Mouse (Mus musculus) CD8-positive naive resting alpha-beta T cell, adult 2 months (primary cell): ENCODE measurements around the gene Stpg3.

Experiments
- DNase-seq, 2 experiments: peaks; one replicate each; pipeline ENCODE4 v3.0.0; 2022; ENCODE audit warnings: low read depth in 2 of 2, low spot score in 2 of 2

Stpg3 gene

DNA sequence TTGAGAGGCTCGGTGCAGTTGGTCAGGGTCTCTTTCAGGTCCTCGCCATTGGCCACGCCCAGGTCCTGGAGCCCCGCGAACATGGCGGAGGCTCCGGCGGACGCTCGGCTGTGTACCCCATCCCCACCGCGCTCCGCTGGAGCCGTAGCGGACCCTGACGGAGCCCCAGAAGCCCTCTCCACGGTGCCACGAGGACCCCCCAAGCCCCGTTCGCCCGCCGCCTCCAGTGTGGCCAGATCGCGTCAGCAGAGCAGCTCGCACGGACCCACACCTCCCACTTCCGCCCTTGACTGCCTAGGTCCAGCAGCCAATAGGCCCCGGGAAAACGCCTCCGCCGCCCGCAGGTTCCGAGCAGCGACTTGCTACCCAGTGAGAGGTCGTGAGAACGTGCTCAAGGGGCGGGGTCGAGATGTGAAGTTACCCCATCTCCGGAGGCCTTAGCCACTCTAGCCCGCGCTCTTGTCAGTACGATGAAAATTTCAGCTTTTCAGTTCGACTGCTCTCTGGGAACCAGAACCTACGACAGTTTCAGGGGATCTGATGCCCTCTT lies 3.2 kb downstream of the Stpg3 start, which contains the start of gene Nelfb:
TSS of gene Nelfb (minus strand) at position 369 of the 550 bp plus-strand sequence.
- peak; percentile 77 to 81 for DNase-seq

DNA sequence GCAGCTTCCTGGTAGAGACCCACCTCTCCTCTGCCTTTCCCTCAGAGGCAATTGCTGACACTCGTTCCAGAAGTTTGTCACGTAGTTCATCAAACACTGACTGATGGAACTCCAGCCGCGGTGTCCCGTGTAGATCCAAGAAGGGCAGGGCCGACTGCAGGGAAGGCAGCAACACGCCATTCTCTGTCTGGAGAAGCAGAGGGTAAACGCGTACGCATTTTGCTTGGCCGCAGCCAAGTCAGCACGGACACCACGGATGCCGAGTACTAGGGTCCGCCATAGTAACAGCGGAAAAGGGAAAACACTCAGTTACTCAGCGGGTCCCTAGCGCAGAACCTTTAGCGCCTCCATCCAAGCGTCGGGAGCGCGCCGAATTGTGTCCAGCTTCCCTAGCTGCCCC lies 3.8 kb downstream of the Stpg3 start:
- peak in 1 of 2 experiments; percentile 6 for DNase-seq

DNA sequence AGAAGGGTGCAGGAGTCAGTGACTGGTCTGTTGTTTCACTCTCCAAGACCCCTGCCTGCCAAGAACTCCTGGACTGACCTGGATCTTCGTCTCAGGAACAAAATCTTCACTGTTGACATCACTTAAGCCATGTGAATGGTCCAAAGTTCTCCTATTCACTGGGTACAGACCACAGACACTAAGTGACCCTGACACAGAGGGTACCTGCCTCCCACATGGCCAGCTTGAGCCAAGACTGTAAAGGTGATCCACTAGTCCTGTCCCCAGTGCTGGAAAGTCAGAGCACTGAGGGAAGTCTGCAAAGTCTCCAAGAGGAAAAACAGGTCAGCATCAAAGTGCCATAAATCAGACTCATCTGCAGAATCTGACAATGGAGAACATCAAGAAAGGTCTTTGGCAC lies 6.8 kb downstream of the Stpg3 start:
- no peak for DNase-seq

DNA sequence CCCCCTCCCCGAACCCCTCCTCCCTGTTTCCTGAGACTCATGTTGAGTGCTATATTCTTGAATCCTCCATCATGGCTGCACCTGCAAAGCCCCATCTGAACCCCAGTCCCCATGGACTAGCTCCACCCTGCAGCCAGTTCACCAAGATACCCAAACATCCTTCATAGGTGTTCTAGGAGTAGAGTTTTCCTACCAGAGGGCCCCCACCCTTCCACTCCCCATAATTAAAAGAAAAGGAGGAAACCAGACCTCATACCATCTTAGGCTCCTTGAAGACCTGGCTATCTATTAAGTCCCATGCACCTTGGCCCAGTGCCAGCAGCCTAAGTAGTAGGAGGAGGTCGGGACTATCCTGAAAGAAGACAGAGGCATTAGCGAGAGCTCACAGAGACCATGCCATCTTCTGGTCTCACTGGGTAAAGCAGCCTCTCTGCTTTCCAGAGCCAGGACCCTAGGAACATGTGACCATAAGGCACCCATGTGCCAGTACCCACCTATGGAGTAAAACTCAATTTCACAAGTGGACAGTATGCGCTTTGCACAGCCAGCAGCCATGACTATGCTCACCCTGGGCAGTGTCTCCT lies 10.7 kb downstream of the Stpg3 start:
- DNase-seq: no peak

DNA sequence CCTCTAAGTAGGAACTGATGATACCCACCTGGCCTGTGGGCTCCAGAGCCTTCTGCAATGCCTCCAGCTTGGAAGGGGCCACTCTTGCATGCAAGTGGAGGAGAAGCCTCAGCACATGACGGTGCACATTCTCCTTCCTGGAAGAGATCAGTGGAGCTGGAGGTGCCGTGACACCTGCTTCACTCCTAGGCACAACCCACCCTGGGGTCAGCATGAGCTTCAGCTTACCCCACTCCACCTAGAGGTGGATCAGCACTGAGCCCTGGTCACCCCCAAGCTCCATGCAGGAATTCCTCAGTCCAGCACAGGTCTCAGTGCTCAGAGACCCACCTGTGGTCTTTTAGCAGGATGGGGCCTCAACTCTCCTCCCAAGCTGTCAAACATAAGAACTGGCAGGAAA lies 13.8 kb downstream of the Stpg3 start:
- DNase-seq: no peak

DNA sequence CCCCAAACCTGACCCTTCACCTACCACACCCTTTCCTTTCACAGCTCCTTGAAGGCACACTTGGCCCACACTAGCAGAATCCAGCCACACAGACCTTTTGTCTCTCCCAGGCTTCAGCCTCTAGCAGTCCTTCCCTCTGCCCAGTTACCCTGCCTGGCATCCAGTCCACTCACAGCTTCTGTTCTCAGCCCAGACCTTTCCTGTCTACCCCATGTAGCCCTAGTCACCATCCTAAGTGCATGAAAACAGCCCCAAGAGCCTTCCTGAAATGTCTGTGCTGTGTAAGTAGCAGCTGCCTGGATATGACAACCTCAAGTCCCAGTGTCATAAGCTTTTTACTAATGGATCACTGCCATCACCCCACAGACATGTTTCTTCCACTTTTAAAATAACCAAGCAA lies 16.5 kb downstream of the Stpg3 start:
- DNase-seq: no peak

DNA sequence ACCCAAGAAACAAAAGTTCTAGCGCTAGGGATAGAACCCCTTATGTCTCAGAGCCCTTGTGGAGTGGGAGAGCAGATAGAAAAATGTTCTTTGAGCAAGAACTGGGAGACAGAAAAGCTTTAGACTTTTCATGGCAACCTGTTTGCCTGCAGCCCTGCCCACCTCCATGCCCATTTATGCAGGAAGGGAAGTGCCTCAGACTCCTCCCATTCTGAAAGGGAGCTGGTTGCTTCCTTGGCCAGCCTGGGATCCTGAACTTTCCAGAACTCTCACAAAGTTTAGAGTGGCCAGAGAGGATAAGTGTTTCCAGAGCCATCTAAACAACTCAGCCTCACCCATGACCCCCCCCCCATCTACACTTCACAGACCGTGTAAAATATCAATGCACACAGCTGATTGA lies 17.2 kb downstream of the Stpg3 start:
- DNase-seq: no peak

DNA sequence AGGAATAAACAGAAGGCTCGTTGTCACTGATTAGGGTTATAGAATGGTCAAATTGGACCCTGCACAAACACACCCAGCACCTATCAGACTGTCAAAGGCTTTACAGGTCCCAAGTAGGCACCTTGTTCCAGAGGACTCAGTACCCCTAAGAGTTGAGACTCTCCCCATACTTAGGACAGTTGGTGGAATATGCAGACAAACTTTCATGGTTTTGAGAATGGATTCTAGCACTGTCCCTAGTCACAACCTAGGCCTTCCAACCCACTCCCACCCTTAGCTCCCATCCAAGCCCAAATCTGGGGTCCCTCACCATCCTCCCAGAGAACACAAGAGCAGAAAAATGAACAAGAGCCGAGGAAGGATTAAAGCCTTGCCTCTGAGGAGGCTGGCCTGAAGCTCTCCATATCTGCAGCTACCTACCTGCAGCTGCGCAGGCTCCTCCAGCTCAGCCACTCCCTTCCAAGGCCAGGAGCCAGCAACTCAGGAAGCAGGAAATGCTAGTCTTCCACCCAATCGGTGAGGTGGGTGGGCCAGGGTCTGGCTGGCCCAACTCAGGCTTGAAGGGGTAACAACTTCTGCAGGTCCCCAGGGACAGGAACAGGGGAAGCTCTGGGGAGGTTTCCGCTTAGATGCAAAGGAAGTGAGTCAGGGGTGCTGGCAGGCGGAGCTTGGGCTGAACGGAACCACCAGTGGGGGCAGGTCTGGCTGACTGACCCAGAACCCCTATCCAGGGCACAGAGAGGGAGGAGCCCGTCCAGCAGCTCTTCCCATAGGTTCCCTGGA lies 18.1 kb downstream of the Stpg3 start, which contains the start of gene Tor4a:
TSS of gene Tor4a (minus strand) at position 715 of the 783 bp plus-strand sequence.
- peak; percentile 61 for DNase-seq

DNA sequence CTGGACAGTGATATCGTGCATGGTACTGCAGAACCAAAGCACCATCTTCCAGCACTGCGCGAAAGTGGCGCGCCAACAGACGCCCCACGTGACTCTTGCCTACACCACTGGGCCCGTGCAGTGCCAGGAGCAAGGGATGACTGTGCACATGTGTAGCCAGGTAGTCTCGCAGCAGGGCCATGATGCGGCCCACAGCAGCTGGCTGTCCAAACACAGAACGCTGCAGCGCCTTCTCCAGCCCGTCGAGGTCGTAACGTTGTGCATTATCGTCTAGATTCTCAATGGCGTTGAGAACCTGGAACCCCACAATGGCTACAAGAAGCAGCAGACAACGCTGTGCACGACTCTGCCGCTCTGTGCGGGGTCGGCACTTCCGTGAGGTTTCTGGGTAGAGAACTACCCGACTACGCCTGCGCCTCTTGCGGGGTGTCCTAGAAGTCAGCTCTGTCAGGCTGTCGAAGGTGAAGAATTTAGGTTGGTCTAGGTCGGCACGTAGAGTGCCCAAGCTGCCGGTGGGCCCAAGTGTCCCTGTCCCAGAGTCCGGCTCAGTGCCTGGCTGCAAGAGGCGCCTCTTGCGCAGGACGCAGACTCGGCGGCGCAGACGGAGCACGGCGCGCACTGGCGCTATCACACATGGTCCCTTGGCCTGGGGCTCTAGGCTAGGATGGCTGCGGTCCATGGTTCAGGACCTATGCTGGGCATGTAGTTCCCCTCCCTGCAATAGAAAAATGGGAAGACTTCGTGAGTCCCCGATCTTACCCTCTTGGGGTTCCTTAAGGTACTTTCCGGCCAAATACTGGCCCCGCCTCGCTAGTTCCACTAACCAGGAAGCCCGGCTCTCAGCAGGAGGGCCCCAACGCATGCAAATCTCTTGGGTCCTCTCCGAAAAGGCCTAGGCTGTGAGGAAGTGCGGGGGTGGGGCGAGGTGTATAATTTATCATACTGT lies 19.0 kb downstream of the Stpg3 start:
- peak; percentile 31 to 50 for DNase-seq

DNA sequence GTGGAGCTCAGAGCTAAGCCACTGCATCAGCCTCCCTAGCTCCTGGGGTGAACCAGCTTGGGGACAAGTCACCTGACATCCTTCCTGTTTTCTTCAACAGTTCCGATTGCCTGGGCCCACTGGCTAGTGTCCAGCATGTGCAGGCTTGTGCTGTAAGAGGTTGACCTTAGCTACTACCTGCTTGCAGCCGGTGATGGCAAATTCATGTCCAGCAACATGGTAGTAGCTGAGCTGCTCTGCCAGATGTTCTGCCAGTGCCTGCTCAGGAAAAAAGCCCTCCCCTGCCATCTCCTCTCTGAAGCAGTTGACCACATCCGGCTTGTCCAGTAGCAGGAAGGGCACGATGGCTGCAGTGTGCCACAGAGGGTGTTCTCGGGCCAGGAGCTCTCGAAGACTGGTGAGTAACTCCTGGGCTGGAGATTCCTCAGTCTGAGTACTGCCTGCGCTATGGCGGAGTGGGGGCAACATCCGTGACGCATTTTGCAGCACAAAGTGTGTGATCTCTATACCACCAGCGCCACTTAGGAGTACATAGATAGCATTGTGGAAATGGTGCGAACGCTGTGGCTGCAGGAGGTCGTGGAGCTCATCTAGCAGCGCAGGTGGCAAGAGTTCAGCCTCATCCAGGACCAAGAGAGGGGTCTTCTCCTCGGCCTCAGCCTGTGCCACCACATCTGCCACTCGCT lies 19.8 kb downstream of the Stpg3 start:
- peak; percentile 31 to 34 for DNase-seq

DNA sequence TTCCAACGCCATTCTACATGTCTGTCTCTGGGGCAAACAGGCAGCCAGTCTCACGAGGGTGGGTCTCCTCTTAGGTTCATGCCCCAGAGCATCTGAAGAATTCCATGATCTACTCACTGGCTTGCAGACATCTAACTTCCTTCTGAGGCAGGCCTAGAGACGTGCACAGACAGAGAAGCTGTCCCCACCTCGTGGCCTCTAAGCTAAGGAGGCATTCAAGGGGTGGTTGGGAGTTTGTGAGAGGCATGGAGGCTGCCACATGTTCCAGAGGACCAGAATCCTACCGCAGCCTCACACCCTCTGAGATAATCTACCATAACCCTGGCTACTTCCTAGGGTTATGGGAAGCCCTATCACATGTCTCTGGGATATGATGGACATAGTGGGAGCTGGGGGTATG lies 20.4 kb downstream of the Stpg3 start:
- DNase-seq: no peak

DNA sequence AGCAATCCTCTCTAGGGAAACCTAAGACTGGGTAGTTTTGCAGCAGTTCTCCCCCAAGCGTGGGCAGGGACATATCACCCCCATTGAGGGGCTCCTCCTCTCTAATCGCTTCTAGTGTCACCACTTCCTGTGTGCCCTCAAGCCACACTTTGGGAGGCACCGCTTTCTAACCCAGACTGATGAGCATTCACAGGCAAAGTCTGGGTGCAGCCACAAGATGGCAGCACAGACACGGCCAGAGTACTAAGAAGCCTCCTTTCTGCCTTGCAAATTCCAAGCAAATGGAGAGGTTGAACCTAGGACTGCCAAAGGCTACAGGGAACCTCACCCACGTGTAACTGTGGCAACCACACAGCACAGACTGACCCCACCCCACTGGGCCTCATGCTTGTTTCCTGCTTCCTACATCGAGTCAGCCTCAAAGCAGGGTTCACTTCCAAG lies 21.1 kb downstream of the Stpg3 start:
- DNase-seq: peak; percentile 75 to 87

DNA sequence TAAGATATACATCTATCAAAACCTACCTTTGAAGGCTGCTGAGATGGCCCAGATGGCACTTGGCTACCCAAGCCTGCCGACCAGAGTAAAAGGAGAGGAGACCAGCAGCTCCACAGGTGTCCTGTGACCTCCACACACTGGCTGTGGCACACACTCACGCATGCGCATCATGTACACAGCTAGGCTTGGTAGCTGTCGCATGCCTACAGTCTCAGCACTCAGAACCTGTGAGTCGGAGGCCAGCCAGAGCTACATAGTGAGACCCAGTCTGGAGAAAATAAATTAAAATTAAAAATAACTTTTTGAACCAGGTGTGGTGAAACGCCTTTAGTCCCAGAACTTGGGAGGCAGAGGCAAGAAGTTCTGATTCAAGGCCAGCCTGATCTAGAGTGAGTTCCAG lies 26.6 kb downstream of the Stpg3 start:
- DNase-seq: no peak

DNA sequence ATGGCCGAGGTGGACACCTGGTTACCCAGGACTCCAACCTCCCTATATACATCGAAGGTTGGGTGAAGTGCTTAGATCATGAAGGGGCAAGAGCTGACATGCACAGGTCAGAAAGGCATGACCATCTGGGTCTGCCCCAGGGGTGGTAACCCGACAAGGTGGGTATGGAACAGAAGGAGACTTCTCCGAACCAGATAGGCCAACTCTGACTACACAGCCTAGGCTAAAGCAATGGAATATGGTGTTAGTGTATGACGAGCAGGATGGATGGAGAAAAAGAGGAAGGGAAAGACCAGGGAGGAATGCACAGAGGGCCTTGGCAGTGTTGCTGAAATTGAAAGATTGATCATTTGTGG lies 27.9 kb downstream of the Stpg3 start:
- no peak for DNase-seq

DNA sequence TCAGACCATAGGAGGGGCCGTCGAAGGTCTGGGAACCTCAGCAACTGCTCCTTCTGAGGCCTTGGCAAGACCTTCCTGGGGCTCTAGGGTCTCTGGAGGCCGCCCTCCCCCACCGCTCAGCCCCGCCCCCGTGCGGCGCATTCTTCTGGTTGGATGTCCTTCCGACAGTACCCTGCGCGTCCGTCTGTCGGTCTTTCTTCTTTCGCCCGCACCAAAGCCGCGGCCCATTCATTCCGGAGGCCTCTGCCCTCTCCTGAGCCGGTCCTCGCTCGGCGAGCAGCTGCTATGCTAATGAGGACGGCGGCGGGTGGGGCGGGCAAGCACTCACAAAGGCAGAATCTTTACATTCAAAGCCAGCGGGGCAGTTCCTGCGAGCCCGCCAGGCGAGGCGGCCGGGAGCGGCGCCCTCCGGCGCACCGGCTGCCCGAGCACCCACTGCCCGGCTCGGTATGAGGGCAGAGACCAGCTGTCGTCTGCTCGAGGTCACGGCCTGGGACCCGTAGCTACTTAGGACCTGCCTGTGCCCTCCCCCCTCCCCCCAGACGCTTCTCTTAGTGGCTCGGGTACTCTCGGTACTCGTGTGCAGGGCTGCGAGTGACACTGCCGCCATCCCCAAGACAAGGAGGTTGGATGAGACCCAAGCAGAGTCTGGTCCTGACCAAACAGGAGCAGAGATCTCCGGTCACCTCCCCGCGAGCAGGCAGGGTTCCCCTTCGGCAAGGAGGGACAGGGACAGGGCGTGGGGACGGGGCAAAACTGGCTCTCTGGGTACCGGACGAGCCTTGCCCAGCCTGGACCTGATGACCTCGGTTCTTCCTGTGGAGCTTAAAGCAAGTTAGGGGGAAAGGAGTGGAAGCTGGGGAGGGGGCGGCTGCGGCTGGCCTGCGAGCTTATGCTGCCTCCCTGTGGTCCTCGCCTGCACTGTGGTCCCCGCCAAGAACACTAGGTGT lies 28.5 kb downstream of the Stpg3 start:
- DNase-seq: peak in 1 of 2 experiments; percentile 33

DNA sequence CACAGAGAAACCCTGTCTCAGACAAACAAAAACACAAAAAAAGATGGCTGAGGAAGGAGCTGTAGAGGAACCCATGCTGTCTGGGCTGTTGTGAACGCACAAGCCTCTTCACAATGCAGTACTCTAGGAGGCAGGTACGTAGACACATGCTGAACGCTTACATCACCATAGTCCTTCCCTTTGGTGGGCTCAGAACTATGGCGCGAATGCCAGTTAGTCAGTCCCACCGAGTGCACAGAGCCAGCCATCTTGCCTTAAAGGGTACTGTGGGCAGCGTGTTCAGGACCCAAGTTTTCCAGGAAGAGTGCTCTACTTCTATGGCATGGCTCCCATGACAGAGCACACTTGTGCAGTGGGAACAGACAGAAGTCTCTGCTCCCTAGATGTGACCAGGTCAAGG lies 29.9 kb downstream of the Stpg3 start:
- no peak for DNase-seq

DNA sequence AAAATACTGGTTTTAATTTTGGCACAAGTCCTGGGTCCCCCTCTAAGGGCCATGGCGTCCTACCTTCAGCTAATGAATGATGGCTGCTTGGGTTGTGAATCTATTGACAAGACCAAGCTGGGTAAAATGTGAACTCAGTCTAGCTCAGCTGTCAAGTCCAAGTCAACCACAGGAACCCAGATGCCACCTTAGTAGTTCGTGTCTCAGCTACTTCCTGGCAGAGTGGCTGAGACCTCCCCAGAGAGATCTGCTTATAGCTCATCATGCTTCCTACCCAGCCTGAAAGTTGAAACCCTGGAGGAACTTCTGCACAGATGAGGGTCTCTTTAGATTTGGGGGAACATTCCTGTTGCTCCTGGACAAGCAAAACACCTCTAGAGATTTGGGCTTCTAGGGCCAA lies 31.1 kb downstream of the Stpg3 start:
- peak in 1 of 2 experiments; percentile 38 for DNase-seq

DNA sequence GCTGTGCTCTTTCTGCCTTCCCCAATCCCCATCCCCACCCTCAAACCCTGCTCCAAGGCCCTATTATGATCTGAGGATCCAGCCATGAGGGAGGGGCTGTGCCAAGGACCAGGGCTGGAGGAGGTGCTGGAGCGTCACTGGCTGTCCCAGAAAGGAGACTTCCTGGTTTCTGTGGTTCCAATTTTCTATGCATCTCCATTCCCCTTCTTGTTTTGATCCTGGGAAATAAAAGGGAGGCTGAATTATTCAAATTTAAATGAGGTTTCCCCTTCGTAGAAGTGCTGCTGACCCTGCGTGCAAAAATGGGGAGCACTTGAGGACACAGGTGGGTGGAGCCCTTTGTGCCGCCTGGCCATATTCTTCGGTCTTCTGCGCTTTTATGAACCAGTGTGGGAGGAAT lies 31.8 kb downstream of the Stpg3 start:
- DNase-seq: no peak

DNA sequence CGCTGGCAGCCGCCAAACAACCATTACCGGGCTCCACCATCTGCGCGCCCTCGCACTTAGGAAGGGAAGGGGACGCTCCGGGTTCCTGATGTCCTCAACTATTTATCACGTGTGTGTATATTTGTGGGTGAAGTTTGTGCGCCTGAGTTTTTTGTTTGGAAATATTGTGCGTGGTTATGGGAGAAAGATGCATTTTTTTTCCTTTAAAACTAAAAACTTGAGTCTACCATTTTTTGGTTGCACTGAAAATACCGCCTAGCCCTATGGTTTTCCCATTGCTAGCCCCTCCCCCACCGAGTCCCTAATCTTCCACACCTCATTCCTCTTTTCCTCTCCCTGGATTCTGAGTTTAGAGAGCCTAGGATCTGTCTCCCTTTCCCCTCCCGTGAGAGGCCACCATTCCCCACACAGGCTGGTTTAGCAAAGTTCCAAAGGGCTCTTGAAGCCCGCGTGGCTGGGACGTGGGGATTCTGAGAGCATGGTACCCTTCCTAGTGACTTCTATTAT lies 32.5 kb downstream of the Stpg3 start:
- no peak for DNase-seq
